Mouse (Mus musculus) splenic B cell, adult 2 months (primary cell): ENCODE data around the gene BC061237.
"Not testable (repeated sequence)": the region's sequence is repeated elsewhere in the genome, so short reads cannot be mapped to it uniquely, and the experiment has no call there.

Source experiments
- DNase-seq: peaks from one replicate; pipeline ENCODE4 v3.0.0-alpha.2; 2011; ENCODE audit warnings: low read depth, low spot score
- H3K27me3 ChIP-seq: 2 replicates; pipeline ENCODE4 v1.6.1; 2012; ENCODE audit warnings: mild to moderate bottlenecking, low read length, moderate library complexity, mixed read lengths; ENCODE audit not compliant: control insufficient read depth, poor library complexity, insufficient read depth, severe bottlenecking
- H3K36me3 ChIP-seq: 2 replicates; pipeline ENCODE4 v1.6.1; 2012; ENCODE audit warnings: mild to moderate bottlenecking, low read length, moderate library complexity, mixed read lengths; ENCODE audit not compliant: control insufficient read depth, poor library complexity, insufficient read depth, severe bottlenecking

BC061237 gene

GRCm38 (mm10) chr14:44492163-44492562 is at the start of gene BC061237:
TSS of gene BC061237 (plus strand) at chr14:44492463.
- H3K36me3 ChIP-seq, H3K27me3 ChIP-seq, DNase-seq: not testable (repeated sequence)

GRCm38 (mm10) chr14:44517976-44518375 is 25.7 kb downstream of the BC061237 start, which contains the start of gene Gm17093:
TSS of gene Gm17093 (plus strand) at chr14:44518276.
- H3K36me3 ChIP-seq, DNase-seq, H3K27me3 ChIP-seq: not testable (repeated sequence)

GRCm38 (mm10) chr14:44547961-44548360 is 55.7 kb downstream of the BC061237 start:
- not testable (repeated sequence) for H3K36me3 ChIP-seq, DNase-seq, H3K27me3 ChIP-seq
